Mouse (Mus musculus) C2C12 (cell line): ENCODE measurements around the gene Acly.

Experiments
- CEBPB ChIP-seq: IDR thresholded peaks from one replicate; pipeline ENCODE4 v1.6.1; 2011; ENCODE audit warnings: low read depth, mild to moderate bottlenecking, control low read depth, moderate library complexity
- CTCF ChIP-seq: IDR thresholded peaks from one replicate; pipeline ENCODE4 v1.5.1; 2011; ENCODE audit not compliant: control insufficient read depth, insufficient read depth, insufficient read length
- FOSL1 ChIP-seq: IDR thresholded peaks from one replicate; pipeline ENCODE4 v1.8.0; 2011; ENCODE audit warnings: mild to moderate bottlenecking, low read length; ENCODE audit not compliant: poor library complexity, insufficient read depth, severe bottlenecking
- MAX ChIP-seq: IDR thresholded peaks from one replicate; pipeline ENCODE4 v1.6.1; 2011; ENCODE audit warnings: mild to moderate bottlenecking, control low read depth
- MYOD1 ChIP-seq: IDR thresholded peaks from one replicate; pipeline ENCODE4 v1.6.1; 2011; ENCODE audit warnings: low read depth; ENCODE audit not compliant: control insufficient read depth, insufficient read length
- MYOG ChIP-seq: IDR thresholded peaks from one replicate; pipeline ENCODE4 v1.6.1; 2011; ENCODE audit not compliant: control insufficient read depth, insufficient read length; ENCODE audit errors: extremely low read depth
- USF1 ChIP-seq: IDR thresholded peaks from one replicate; pipeline ENCODE4 v1.6.1; 2011; ENCODE audit warnings: low read depth, mild to moderate bottlenecking, control low read depth, moderate library complexity

DNA sequence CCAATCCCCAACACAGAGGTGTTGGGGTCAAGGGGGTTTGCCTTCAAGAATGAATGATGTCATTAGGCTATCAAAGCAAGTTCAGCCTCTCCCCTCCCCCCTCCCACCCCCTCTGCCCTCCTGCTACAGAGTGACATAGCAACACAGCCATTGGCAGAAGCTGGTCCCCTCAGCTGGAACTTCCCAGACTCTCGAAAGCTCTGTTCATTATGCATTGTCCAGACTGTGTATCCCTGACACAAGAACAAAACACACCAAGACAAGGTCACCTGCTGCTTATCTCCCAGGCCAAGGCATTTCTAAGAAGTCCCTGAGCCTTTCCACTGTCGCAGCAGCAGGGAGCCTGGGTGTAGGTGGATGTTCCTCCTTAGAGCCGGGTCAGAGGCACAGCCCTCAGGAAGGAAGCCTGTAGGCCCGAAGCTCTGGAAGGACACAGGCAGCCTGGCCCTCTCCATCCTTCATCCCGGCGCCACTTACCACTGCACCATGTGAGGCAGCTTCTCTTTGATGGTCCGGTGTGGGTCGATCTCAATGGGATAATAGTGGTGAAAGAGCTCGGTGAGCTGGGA lies 92.0 kb downstream of the Acly start:
- TF ChIP-seq CTCF (no peak), CEBPB (no peak), USF1 (no peak), MYOD1 (no peak), FOSL1 (no peak), MYOG (no peak), MAX (no peak)
